Mouse (Mus musculus) heart, embryonic 12.5 days (tissue): ENCODE results near the gene Tfpi2. TPM values are rescaled to one million over a fixed set of nuclear protein-coding genes. Genes with fewer than 3 reads are reported as not detected.

Experiments used
- ATAC-seq: fragments of 200-750 bp; cut with Nextera tagmentation; 2 replicates; pipeline ENCODE4 v1.8.0; 2017; ENCODE audit warnings: moderate TSS enrichment, moderate library complexity; ENCODE audit not compliant: insufficient number of reproducible peaks, low FRiP score
- H3K27ac ChIP-seq: fragments of 300-500 bp; sonication (generic); 2 replicates; pipeline ENCODE4 v1.5.1; 2016; ENCODE audit warnings: mild to moderate bottlenecking, moderate library complexity; ENCODE audit not compliant: poor library complexity, severe bottlenecking
- H3K27me3 ChIP-seq: fragments of 300-500 bp; sonication (generic); replicated peaks from 2 replicates; pipeline ENCODE4 v1.6.1; 2016; ENCODE audit warnings: mild to moderate bottlenecking, moderate library complexity
- H3K36me3 ChIP-seq: fragments of 300-500 bp; sonication (generic); 2 replicates; pipeline ENCODE4 v1.6.1; 2016; ENCODE audit warnings: mild to moderate bottlenecking, moderate library complexity
- H3K4me1 ChIP-seq: fragments of 300-500 bp; sonication (generic); replicated peaks from 2 replicates; pipeline ENCODE4 v1.6.1; 2016; ENCODE audit warnings: mild to moderate bottlenecking
- H3K4me2 ChIP-seq: fragments of 300-500 bp; sonication (generic); 2 replicates; pipeline ENCODE4 v1.6.1; 2016; ENCODE audit warnings: mild to moderate bottlenecking, moderate library complexity
- H3K4me3 ChIP-seq: fragments of 300-500 bp; sonication (generic); 2 replicates; pipeline ENCODE4 v1.5.1; 2016; ENCODE audit warnings: mild to moderate bottlenecking
- H3K9ac ChIP-seq: fragments of 300-500 bp; sonication (generic); 2 replicates; pipeline ENCODE4 v1.6.1; 2016; ENCODE audit warnings: mild to moderate bottlenecking, moderate library complexity
- H3K9me3 ChIP-seq: fragments of 300-500 bp; sonication (generic); replicated peaks from 2 replicates; pipeline ENCODE4 v1.6.1; 2016; ENCODE audit warnings: mild to moderate bottlenecking, moderate library complexity
- WGBS: fragments of 180-500 bp; shearing (Covaris S2); methylation state at CpG from one replicate; pipeline ENCODE4 v1.1.7; 2016; 5-methylcytosine and 5-hydroxymethylcytosine counted together
- polyA plus RNA-seq: library from polyadenylated mRNA; unstranded; fragments of >200 nt; fragmentation: Nextera tagmentation; extraction: Ambion mirVana; gene quantifications from 2 replicates; pipeline ENCODE4 v1.2.1, GENCODE M21; 2016

Tfpi2 gene
- polyA plus RNA-seq, 1 experiment from 2014 or later: 4.3 TPM

DNA sequence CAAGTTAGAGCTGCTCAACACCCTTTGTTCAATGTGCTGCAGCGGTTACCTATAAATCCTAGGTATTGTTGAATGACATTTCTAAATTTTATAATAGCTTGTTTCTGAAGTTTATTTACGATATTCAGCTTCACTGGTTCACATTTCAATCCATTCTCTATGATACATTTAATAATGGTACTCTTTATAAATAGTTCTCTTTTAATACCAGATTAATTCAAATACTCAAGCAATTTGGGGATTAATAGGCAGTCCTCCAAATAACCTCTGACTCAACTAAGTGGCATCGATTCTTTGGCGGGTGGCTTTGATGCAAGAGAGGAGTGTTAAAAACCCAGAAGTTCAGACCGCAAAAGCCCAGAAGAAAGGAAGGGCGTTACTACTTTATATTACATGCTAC lies 4.8 kb upstream of the Tfpi2 start, which contains the start of gene Gngt1:
TSS of gene Gngt1 (plus strand) at position 301 of the 400 bp plus-strand sequence.
- Histone ChIP-seq H3K27me3 (no peaks in the 10 kb centered on the region), H3K9ac (no peak within 1 kb of the TSS), H3K36me3 (no peaks in the 10 kb centered on the region), H3K4me1 (no peaks in the 10 kb centered on the region), H3K4me2 (no peak within 1 kb of the TSS), H3K4me3 (no peak within 1 kb of the TSS), H3K27ac (no peak within 1 kb of the TSS), H3K9me3 (no peaks in the 10 kb centered on the region)
- no peak for ATAC-seq
- 84% methylated on average over 6 of the region's 6 CpGs for WGBS

DNA sequence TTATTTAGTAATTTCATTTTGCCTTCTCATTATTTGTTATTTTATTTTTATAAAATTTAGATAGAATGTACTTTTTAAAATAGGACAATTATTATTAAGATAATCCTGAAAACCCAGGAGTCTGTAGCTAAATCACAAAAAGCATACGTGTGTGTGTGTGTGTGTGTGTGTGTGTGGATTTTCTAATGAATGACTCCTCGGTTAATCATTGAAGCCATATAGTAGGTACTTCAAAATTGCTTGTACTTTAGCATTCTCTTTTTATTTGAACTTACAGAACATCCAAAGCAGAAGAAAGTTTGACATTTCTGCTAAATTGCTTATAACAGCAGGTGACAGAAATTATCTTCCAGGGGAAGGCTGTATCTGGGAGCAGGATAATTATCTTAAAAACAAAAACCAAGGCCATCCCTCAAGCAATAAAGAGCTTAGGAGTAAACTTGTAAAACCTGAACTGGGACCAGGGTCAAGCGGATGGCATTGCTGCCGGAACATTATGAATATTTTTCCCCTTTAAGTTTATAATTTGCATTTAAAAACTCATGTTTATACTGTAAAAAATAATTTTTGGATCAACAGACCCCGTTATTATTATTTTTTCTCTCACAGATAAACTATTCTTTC lies 5.9 kb downstream of the Tfpi2 start:
- Histone ChIP-seq H3K4me2 (no peak overlapping the region), H3K9ac (no peak overlapping the region), H3K4me3 (no peak overlapping the region), H3K27me3 (no peaks in the 10 kb centered on the region), H3K9me3 (no peaks in the 10 kb centered on the region), H3K36me3 (no peaks in the 10 kb centered on the region), H3K27ac (no peak overlapping the region), H3K4me1 (no peaks in the 10 kb centered on the region)
- ATAC-seq: no peak
- 82% methylated on average over 5 of the region's 5 CpGs for WGBS

DNA sequence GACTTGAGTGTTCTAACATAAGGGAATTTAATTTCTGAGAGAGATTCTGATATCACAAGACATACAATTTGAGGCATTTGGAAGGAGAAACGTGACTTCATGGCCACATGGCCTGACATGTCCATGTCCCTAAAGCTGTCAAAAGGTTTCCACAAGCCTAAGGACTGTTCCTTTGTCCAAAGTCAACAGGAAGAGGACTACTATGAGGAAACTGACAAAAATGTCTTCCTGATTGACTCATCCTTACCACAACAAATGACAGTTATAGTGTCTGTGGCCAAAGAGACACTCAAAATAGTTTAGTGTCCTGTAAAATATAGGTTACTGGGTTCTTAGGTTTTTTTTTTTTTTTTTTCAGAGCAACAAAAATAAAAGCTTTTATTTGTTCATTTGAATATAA lies 15.0 kb downstream of the Tfpi2 start:
- Histone ChIP-seq H3K36me3 (no peaks in the 10 kb centered on the region), H3K27ac (no peak overlapping the region), H3K4me1 (no peaks in the 10 kb centered on the region), H3K4me3 (no peak overlapping the region), H3K9ac (no peak overlapping the region), H3K4me2 (no peak overlapping the region), H3K27me3 (no peaks in the 10 kb centered on the region), H3K9me3 (no peaks in the 10 kb centered on the region)
- 65% methylated on average over 1 of the region's 1 CpGs for WGBS
- no peak for ATAC-seq

DNA sequence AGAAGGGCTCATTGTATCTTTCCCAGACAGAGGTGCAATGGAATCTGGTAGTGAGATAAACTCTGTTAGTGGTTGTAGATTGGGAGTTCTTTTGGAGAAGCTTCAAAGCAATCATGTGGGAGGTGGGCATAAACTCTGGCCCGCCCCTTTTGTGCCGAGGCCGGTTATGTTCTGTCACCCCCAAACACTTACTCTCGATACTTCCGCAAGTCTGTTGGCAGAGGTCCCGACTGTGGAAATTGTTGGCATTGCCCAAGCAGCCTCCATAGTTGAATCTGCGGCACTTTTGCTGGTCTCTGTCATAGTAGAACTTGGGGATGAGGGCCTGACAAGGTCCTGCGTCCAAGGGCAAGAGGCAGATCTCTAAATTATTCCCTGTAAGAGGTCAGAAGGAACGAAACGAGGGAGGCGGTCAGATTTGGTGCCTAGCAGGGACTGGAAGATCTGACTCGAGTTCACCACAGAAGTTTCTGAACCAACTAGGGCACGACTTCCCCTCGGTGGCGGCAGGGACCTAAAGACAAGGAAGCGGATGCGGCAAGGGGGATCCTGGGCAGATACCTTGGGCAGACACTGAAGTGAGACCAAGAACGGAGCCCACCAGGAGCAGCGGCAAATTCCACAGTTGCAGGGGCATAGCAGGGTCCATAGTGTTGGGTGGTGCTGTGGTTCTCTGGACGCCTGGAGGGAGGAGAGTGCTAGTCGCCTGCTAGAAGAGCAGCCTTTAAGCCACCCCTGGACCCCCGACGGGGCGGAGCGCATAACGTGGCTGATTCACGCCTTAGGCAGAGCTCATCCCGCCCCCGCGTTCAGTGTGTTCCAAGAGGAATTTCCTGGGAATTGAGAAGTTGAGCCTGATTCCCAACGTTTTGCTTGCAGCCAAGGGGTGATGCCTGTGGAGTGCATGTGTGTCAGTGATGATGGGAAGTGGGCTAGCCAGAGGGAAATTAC lies 20.8 kb downstream of the Tfpi2 start:
- H3K4me2 ChIP-seq: peak overlapping the region; percentile 73
- no peaks in the 10 kb centered on the region for H3K36me3 ChIP-seq
- H3K4me1 ChIP-seq: peaks cover 5% of the 10 kb centered on the region; the same call in 1 of the 2 replicates
- peak overlapping the region; percentile 5; the same call in 1 of the 2 replicates for H3K9ac ChIP-seq
- no peaks in the 10 kb centered on the region for H3K9me3 ChIP-seq
- no peak overlapping the region; the same call in 1 of the 2 replicates for H3K27ac ChIP-seq
- 11% methylated on average over 31 of the region's 31 CpGs for WGBS
- H3K27me3 ChIP-seq: no peaks in the 10 kb centered on the region
- H3K4me3 ChIP-seq: peak overlapping the region; percentile 45
- no peak for ATAC-seq

DNA sequence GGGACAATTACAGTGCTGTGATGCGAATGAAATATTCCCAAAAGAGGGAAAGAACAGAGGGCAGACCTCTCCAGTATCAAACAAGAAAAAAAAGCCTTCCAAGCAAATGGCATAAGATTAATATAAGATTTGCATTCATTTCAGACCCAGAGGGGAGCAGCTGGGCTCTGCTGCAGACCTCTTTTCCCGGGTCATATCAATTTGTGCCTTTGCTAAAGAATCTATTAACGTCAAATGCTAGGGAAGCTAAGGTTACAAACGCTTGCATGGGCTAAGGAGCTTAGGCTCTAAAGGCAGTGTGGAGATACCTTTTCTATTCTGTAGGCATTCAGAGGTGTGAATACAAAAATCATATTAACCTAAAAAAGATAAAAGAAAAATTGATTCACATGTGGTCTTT lies 33.8 kb downstream of the Tfpi2 start:
- Histone ChIP-seq H3K9ac (no peak overlapping the region), H3K27me3 (no peaks in the 10 kb centered on the region), H3K27ac (no peak overlapping the region), H3K4me2 (no peak overlapping the region), H3K4me3 (no peak overlapping the region), H3K9me3 (no peaks in the 10 kb centered on the region), H3K36me3 (no peaks in the 10 kb centered on the region), H3K4me1 (no peaks in the 10 kb centered on the region)
- ATAC-seq: no peak
- WGBS: 55% methylated on average over 4 of the region's 4 CpGs

DNA sequence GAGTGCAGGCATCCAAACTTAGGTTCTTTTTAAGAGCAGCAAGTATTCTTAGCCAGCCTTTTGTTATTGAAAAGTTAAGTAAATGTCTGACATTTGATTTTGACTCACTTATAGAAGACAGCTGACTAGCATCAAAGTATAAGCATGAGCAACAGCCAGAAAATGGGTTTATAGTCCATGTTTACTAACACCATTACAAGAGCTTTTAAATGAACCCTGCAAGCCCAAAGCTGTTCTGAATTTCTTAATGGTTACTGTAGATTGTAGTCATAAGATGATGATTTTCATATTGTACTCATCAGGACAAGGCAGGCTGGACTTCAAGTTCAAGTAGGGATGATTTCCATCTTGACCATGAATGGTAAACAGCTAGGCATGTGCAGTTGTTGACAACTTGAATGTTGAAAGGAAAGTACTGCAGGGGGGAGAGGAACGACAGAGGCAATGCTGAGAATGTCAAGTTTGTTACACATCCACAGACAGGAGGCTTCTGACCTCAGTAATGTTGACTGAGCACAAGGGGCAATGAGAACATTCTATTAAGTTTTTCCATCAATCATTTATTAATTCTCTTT lies 52.5 kb downstream of the Tfpi2 start:
- Histone ChIP-seq H3K27me3 (no peaks in the 10 kb centered on the region), H3K4me1 (peaks cover 13% of the 10 kb centered on the region), H3K4me2 (no peak overlapping the region), H3K4me3 (no peak overlapping the region), H3K9me3 (no peaks in the 10 kb centered on the region), H3K9ac (no peak overlapping the region), H3K36me3 (no peaks in the 10 kb centered on the region), H3K27ac (no peak overlapping the region)
- ATAC-seq: no peak
- 9% methylated on average over 1 of the region's 1 CpGs for WGBS

DNA sequence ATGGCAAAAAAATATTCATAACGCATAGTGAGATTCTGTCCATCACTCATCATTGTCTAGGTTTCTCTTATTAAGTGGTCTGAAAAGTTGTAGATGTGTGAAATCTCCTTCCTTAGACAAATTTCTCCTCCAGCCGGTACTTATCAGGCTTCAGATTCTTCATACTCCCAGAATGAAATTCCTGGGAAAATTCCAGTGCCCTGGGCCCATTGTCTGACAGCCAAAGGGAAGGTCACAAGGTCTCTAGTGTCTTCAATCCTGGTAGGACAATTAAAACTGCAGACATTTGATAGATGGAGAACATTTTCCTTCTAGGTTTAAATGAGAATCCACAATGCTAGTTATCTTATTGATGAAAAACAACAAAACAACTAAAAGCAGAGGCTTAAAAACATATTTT lies 53.1 kb downstream of the Tfpi2 start:
- no peak overlapping the region for H3K9ac ChIP-seq
- peaks cover 13% of the 10 kb centered on the region for H3K4me1 ChIP-seq
- H3K36me3 ChIP-seq: no peaks in the 10 kb centered on the region
- H3K27ac ChIP-seq: no peak overlapping the region
- no peak overlapping the region for H3K4me2 ChIP-seq
- no peaks in the 10 kb centered on the region for H3K9me3 ChIP-seq
- no peak for ATAC-seq
- H3K27me3 ChIP-seq: no peaks in the 10 kb centered on the region
- no peak overlapping the region for H3K4me3 ChIP-seq
- WGBS: 38% methylated on average over 2 of the region's 2 CpGs

DNA sequence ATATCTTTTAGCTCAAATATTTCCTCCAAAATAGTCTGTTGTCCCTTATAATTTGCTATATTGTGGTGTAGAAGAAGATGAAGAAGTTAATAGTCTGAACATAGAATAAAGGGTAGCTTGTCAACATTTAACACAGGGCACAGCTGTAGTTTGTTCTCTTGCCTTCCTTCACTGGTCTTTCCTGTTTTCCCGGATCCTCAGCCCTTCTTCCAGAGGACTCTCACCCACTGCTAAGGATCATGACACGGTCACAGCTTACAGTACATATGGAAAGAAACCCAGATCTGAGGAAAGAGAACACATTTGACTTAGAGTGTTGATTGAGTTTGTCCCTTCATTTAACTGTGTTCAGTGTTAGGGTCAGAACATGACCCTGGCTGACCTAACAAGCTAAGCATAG lies 53.7 kb downstream of the Tfpi2 start:
- Histone ChIP-seq H3K9ac (no peak overlapping the region), H3K9me3 (no peaks in the 10 kb centered on the region), H3K4me3 (no peak overlapping the region), H3K4me2 (no peak overlapping the region), H3K27me3 (no peaks in the 10 kb centered on the region), H3K4me1 (peaks cover 13% of the 10 kb centered on the region), H3K27ac (0 out of 2 replicates have a peak overlapping the region, but pooled peaks have one; percentile 18), H3K36me3 (no peaks in the 10 kb centered on the region)
- 4% methylated on average over 2 of the region's 2 CpGs for WGBS
- ATAC-seq: no peak

DNA sequence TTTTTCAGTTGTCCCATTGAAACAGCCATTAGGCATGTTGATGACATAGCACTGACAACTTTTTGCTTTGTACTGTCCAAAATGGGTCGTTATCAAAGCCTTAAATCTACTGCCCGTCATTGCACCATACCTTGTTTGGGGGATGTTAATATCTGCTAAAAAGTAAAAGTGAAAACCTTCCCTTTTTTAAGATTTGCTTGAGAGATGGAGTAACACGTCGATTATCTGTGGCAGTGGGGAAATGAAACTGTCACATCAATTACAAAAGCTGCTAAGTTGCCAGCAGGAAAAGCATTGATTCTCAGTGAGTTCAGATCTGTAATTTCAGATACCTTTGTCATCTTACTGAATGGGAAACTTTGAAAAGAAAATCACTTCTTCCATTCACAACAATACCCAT lies 62.6 kb downstream of the Tfpi2 start:
- Histone ChIP-seq H3K4me1 (no peaks in the 10 kb centered on the region), H3K4me3 (no peak overlapping the region), H3K27me3 (no peaks in the 10 kb centered on the region), H3K27ac (no peak overlapping the region), H3K9ac (no peak overlapping the region), H3K36me3 (no peaks in the 10 kb centered on the region), H3K9me3 (no peaks in the 10 kb centered on the region), H3K4me2 (no peak overlapping the region)
- ATAC-seq: no peak
- WGBS: 66% methylated on average over 4 of the region's 4 CpGs

DNA sequence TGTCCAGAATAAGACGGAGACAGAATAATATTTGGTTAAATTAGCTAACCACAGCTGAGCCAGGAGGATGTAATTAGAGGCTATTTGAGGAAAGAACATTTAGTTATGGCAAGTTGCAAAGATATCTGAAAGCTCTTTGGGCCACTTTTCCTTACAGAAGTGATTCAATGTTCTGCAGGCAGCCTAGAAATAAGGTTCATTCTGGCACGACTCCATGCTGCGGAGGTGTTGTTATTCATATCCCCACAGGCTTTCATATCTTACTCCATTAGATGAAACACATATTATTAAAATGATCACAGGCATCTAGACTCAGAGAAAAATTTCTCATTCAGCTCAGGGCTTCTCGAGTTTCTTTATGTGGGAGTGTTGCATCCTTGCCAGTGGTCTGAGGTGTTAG lies 65.8 kb downstream of the Tfpi2 start:
- no peaks in the 10 kb centered on the region for H3K4me1 ChIP-seq
- no peaks in the 10 kb centered on the region for H3K27me3 ChIP-seq

DNA sequence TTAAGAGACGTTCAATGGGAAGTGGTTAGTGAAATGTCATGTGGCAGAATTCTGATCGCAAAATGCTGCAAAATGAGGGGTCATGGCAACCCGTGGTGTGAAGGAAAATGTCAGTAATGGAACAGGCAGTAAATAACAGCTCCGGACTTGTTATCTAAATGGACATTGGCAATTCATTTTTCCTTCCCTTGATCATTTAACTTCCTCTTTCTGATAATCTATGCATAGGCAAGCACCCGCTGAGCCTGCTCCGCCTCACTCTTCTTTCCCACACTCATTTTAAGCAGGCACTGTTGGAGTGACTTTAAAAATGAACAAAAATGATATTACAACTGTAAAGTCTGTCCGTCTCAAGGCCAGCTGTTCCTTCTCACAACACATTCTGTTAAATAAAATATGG lies 72.7 kb downstream of the Tfpi2 start:
- Histone ChIP-seq H3K36me3 (no peaks in the 10 kb centered on the region), H3K27ac (no peak overlapping the region), H3K4me1 (no peaks in the 10 kb centered on the region), H3K27me3 (no peaks in the 10 kb centered on the region), H3K4me2 (no peak overlapping the region), H3K4me3 (no peak overlapping the region), H3K9ac (no peak overlapping the region), H3K9me3 (no peaks in the 10 kb centered on the region)
- 49% methylated on average over 7 of the region's 7 CpGs for WGBS
- ATAC-seq: no peak

More for the DNA sequence above, 65.8 kb downstream of the Tfpi2 start:
- no peak for ATAC-seq
- Histone ChIP-seq H3K4me3 (no peak overlapping the region), H3K36me3 (no peaks in the 10 kb centered on the region), H3K4me2 (no peak overlapping the region), H3K9ac (no peak overlapping the region), H3K9me3 (no peaks in the 10 kb centered on the region), H3K27ac (no peak overlapping the region)
- 71% methylated on average over 4 of the region's 4 CpGs for WGBS
